ENCODE assay signal across 8 mouse cellular contexts in the genomic region with DNA sequence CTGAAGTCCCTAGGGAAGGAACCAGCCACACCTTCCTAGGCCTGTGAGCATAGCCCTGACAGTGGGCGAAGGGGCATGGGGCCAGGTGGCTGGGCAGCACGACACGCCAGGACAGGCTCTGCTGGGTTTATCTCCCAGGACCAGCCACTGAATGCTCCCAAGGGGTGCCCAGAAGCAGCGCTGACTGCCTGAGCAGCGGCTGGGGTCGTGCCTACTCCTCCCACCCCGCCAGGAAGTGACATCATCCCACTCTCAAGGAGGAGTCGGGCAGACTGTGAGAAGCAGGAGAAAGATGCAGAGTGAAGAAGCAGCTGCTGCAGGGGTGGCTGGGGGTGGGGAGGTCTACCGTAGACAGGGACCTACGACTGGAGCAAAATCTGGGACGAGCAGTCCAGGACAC. TPM values are rescaled to one million over a fixed set of nuclear protein-coding genes. Genes with fewer than 3 reads are reported as not detected.
DNase-seq lines count a peak whose midpoint lies in the region; ATAC-seq and TF ChIP-seq lines count a peak whose summit lies in the region.

No protein-coding gene starts in this region.

- DNase-seq in kidney, adult 18-20 months = no peak
- DNase-seq in ES-E14 (ENCODE audit: low read depth, low spot score) = no peak
- peak; percentile 68 to 86 for DNase-seq in frontal cortex, adult 2 months (ENCODE audit: extremely low spot score in 1 of 2, low spot score in 1 of 2)
- peak; percentile 43 for DNase-seq in hindbrain, embryonic 14.5 days (ENCODE audit: low spot score)
- DNase-seq in thymus, postnatal 25 days = peak; percentile 61

- H3K4me2 ChIP-seq in kidney, embryonic 15.5 days = peak overlapping the region; percentile 44
- peak overlapping the region; percentile 36 for H3K4me2 ChIP-seq in hindbrain, embryonic 14.5 days (replicated peaks)
- H3K4me2 ChIP-seq in midbrain, embryonic 16.5 days (ENCODE audit: low read length) = peak overlapping the region; percentile 41

- H3K27ac ChIP-seq in kidney, embryonic 15.5 days = no peak overlapping the region
- H3K27ac ChIP-seq in ES-E14 (ENCODE audit: insufficient read depth, low read depth, low read length, poor library complexity, severe bottlenecking) = no peak overlapping the region
- no peak overlapping the region for H3K27ac ChIP-seq in hindbrain, embryonic 14.5 days
- H3K27ac ChIP-seq in midbrain, embryonic 16.5 days (ENCODE audit: low read length) = no peak overlapping the region

- no peak overlapping the region for H3K4me3 ChIP-seq in kidney, embryonic 15.5 days (replicated peaks)
- no peak overlapping the region for H3K4me3 ChIP-seq in ES-E14 (ENCODE audit: insufficient read depth in 1 of 2, low read depth in 1 of 2, low read length in 2 of 2, poor library complexity in 1 of 2, severe bottlenecking in 1 of 2)
- H3K4me3 ChIP-seq in hindbrain, embryonic 14.5 days (replicated peaks; ENCODE audit: low read length) = no peak overlapping the region
- H3K4me3 ChIP-seq in midbrain, embryonic 16.5 days (ENCODE audit: low read depth, low read length) = no peak overlapping the region

- 15% methylated on average over 11 of the region's 11 CpGs for WGBS in kidney, embryonic 15.5 days
- WGBS in hindbrain, embryonic 14.5 days = 29% methylated on average over 11 of the region's 11 CpGs
- WGBS in midbrain, embryonic 16.5 days = 21% methylated on average over 11 of the region's 11 CpGs

- no peaks in the 10 kb centered on the region for H3K36me3 ChIP-seq in kidney, embryonic 15.5 days
- H3K36me3 ChIP-seq in ES-E14 (ENCODE audit: control insufficient read depth, insufficient read depth, low read length, poor library complexity, severe bottlenecking) = no peaks in the 10 kb centered on the region
- no peaks in the 10 kb centered on the region for H3K36me3 ChIP-seq in hindbrain, embryonic 14.5 days (replicated peaks; ENCODE audit: control insufficient read depth, insufficient read depth)
- no peaks in the 10 kb centered on the region for H3K36me3 ChIP-seq in midbrain, embryonic 16.5 days (ENCODE audit: control insufficient read depth, insufficient read depth, low read length)

- no peaks in the 10 kb centered on the region for H3K9me3 ChIP-seq in kidney, embryonic 15.5 days (replicated peaks)
- no peaks in the 10 kb centered on the region for H3K9me3 ChIP-seq in ES-E14 (ENCODE audit: control insufficient read depth, insufficient read depth, low read depth, low read length)
- H3K9me3 ChIP-seq in hindbrain, embryonic 14.5 days (ENCODE audit: control insufficient read depth, low read length) = no peaks in the 10 kb centered on the region
- no peaks in the 10 kb centered on the region for H3K9me3 ChIP-seq in midbrain, embryonic 16.5 days (replicated peaks; ENCODE audit: control insufficient read depth, low read length, poor library complexity, severe bottlenecking)

- in situ Hi-C loops in ES-E14 (cut with MboI; ENCODE audit: low sequenced_read_pairs in 2 of 2, unreplicated experiment in 2 of 2) = no loop called here

- peak; percentile 24; the same call in 1 of the 2 replicates for ATAC-seq in kidney, embryonic 15.5 days (replicated peaks; ENCODE audit: low FRiP score)
- ATAC-seq in hindbrain, embryonic 14.5 days (ENCODE audit: low FRiP score) = peak; percentile 47; the same call in 1 of the 2 replicates
- peak; percentile 61 for ATAC-seq in midbrain, embryonic 16.5 days
- no peak for ATAC-seq in erythroid progenitor cell, adult 5-6 weeks (replicated peaks; ENCODE audit: low FRiP score, poor library complexity, severe bottlenecking)

- H3K27me3 ChIP-seq in kidney, embryonic 15.5 days = no peaks in the 10 kb centered on the region
- peaks cover 37% of the 10 kb centered on the region for H3K27me3 ChIP-seq in hindbrain, embryonic 14.5 days (ENCODE audit: control insufficient read depth, insufficient read depth, low read length)
- no peaks in the 10 kb centered on the region for H3K27me3 ChIP-seq in midbrain, embryonic 16.5 days (ENCODE audit: control insufficient read depth, insufficient read depth, low read depth, low read length)

- peaks cover 47% of the 10 kb centered on the region for H3K4me1 ChIP-seq in kidney, embryonic 15.5 days
- peaks cover 11 to 32% of the 10 kb centered on the region in 2 experiments for H3K4me1 ChIP-seq in ES-E14 (ENCODE audit: control insufficient read depth in 2 of 2, insufficient read depth in 2 of 2, low read length in 2 of 2, poor library complexity in 1 of 2)
- H3K4me1 ChIP-seq in hindbrain, embryonic 14.5 days (replicated peaks; ENCODE audit: control insufficient read depth, insufficient read depth, low read length) = peaks cover 23% of the 10 kb centered on the region
- H3K4me1 ChIP-seq in midbrain, embryonic 16.5 days (ENCODE audit: control insufficient read depth, insufficient read depth, low read length) = peaks cover 19% of the 10 kb centered on the region; the same call in 1 of the 2 replicates

- H3K9ac ChIP-seq in kidney, embryonic 15.5 days = no peak overlapping the region
- 0 out of 2 replicates have a peak overlapping the region, but pooled peaks have one; percentile 2 for H3K9ac ChIP-seq in ES-E14 (ENCODE audit: insufficient read depth, low read depth, low read length, poor library complexity, severe bottlenecking)
- peak overlapping the region; percentile 31; the same call in 1 of the 2 replicates for H3K9ac ChIP-seq in hindbrain, embryonic 14.5 days
- peak overlapping the region; percentile 48; the same call in 1 of the 2 replicates for H3K9ac ChIP-seq in midbrain, embryonic 16.5 days (ENCODE audit: low read depth, low read length)

TF ChIP-seq in ES-E14, 5 proteins besides CTCF, POLR2A, EP300 and RAD21:
- TF ChIP-seq CHD2 (IDR thresholded peaks at IDR 0.05; ENCODE audit: low read depth, low read length) (no peak), MAFK (IDR thresholded peaks at IDR 0.05; ENCODE audit: insufficient read depth, low read depth, low read length) (no peak)
TF ChIP-seq in ES-E14: peak in this region for 0.

RNA-seq across cellular contexts. Expression of gene Dagla, which starts 31.9 kb away (rescaled TPM):
- polyA plus RNA-seq in kidney, embryonic 15.5 days (2015; fragmentation: Nextera tagmentation; extraction: Ambion mirVana) = 3.1 and 3.7 TPM in 2 replicates
- total RNA-seq in ES-E14 (2012; rRNA removed) = 1.2 and 1.6 TPM in 2 replicates
- polyA plus RNA-seq in frontal cortex, adult 2 months (2012; rRNA removed) = 46.8 and 52.7 TPM in 2 replicates
- polyA plus RNA-seq in hindbrain, embryonic 14.5 days (2014; fragmentation: Nextera tagmentation; extraction: Ambion mirVana) = 9.9 and 10.2 TPM in 2 replicates
- 11.8 and 14.1 TPM in 2 replicates for polyA plus RNA-seq in midbrain, embryonic 16.5 days (2015; fragmentation: Nextera tagmentation; extraction: Ambion mirVana)
- not detected in 2 replicates for total RNA-seq in erythroid progenitor cell, adult 5-6 weeks (2015; ENCODE audit: low replicate concordance)
- not detected in 2 replicates for total RNA-seq in erythroid progenitor cell, adult 5-6 weeks (2017; ENCODE audit: low replicate concordance)

RNA-seq across cellular contexts. Expression of gene Myrf, which starts 32.2 kb away (rescaled TPM):
- polyA plus RNA-seq in kidney, embryonic 15.5 days (2015; fragmentation: Nextera tagmentation; extraction: Ambion mirVana) = 3.3 and 4.2 TPM in 2 replicates
- 35.9 and 58.1 TPM in 2 replicates for total RNA-seq in ES-E14 (2012; rRNA removed)
- polyA plus RNA-seq in frontal cortex, adult 2 months (2012; rRNA removed) = 13.4 and 14.4 TPM in 2 replicates
- polyA plus RNA-seq in hindbrain, embryonic 14.5 days (2014; fragmentation: Nextera tagmentation; extraction: Ambion mirVana) = 1.1 and 1.3 TPM in 2 replicates
- 0.57 and 0.82 TPM in 2 replicates for polyA plus RNA-seq in midbrain, embryonic 16.5 days (2015; fragmentation: Nextera tagmentation; extraction: Ambion mirVana)
- not detected in 2 replicates for total RNA-seq in erythroid progenitor cell, adult 5-6 weeks (2015; ENCODE audit: low replicate concordance)
- not detected in 2 replicates for total RNA-seq in erythroid progenitor cell, adult 5-6 weeks (2017; ENCODE audit: low replicate concordance)

Comparison
In these comparisons a context has a peak if more than half of its experiments do, and no peak if none do; other contexts are left out.
1. DNase-seq: peak in frontal cortex, adult 2 months (2 of 2), hindbrain, embryonic 14.5 days (single experiment) and thymus, postnatal 25 days (single experiment); none in kidney, adult 18-20 months (single experiment) and ES-E14 (single experiment).
2. Peak in every context shown above with its lines, with median percentiles within 50 percentile points of each other: H3K4me2 ChIP-seq.